ENCODE assay signal across 1 mouse cellular context in genomic region chr9:44325032-44325767, GRCm38 (mm10).
A peak's percentile ranks its signal among the peaks of the same experiment; 100 is the strongest.
TF ChIP-seq lines count a peak whose summit lies in the region.

No protein-coding gene starts in this region.

TF ChIP-seq in CH12.LX, 34 proteins besides CTCF, POLR2A, EP300 and RAD21:
- TF ChIP-seq TCF12 (IDR thresholded peaks at IDR 0.05; ENCODE audit: low read depth, low read length) (0 out of 2 replicates have a peak, but pooled peaks have one; percentile 27), ZNF384 (IDR thresholded peaks at IDR 0.05; ENCODE audit: low read depth, low read length) (peak; percentile 74)
